In genomic region chr12:72761649-72762261, GRCm38 (mm10) we compare ENCODE assay signal across 8 mouse cellular contexts. TPM values are rescaled to one million over a fixed set of nuclear protein-coding genes. Genes with fewer than 3 reads are reported as not detected.
DNase-seq lines count a peak whose midpoint lies in the region; ATAC-seq lines count a peak whose summit lies in the region.

No protein-coding gene starts in this region.

- peak; percentile 74 for ATAC-seq in intestine, embryonic 15.5 days
- ATAC-seq in activated CD4-positive, CD25-positive, alpha-beta regulatory T cell, adult 4 months = no peak

- H3K27me3 ChIP-seq in intestine, embryonic 15.5 days (replicated peaks) = no peaks in the 10 kb centered on the region

- peak overlapping the region; percentile 90 for H3K4me3 ChIP-seq in intestine, embryonic 15.5 days (replicated peaks)

- H3K27ac ChIP-seq in intestine, embryonic 15.5 days = peak overlapping the region; percentile 98

- DNase-seq in T-cell, adult 2 months (ENCODE audit: low spot score) = peak; percentile 38
- DNase-seq in embryo, embryonic 10 days (ENCODE audit: low spot score) = peak; percentile 70
- DNase-seq in gastrocnemius, postnatal 14 days = peak; percentile 76
- DNase-seq in left cerebral cortex, postnatal 36 days (ENCODE audit: low spot score in 2 of 2) = peak; percentile 37 to 59
- DNase-seq in mesoderm, embryonic 11.5 days (ENCODE audit: low read depth, low spot score) = peak; percentile 72
- DNase-seq in skeletal muscle tissue, adult 2 months (ENCODE audit: low read depth, low spot score) = peak; percentile 33

- no peaks in the 10 kb centered on the region for H3K36me3 ChIP-seq in intestine, embryonic 15.5 days

- WGBS in intestine, embryonic 15.5 days = under 1% methylated on average over 35 of the region's 43 CpGs

- H3K4me1 ChIP-seq in intestine, embryonic 15.5 days (replicated peaks) = peaks cover 7% of the 10 kb centered on the region; the same call in 1 of the 2 replicates

- peak overlapping the region; percentile 59 for H3K4me2 ChIP-seq in intestine, embryonic 15.5 days (replicated peaks)

- intact Hi-C loops in gastrocnemius, postnatal 14 days (cut with DNase I; ENCODE audit: low total_unique reads) = no loop called here
- intact Hi-C loops in left cerebral cortex, postnatal 36 days (cut with DNase I) = loop anchor here (2.0 to 5.0 kb wide), 4 partner anchors 69 to 674 kb away; partner anchors contain the start of genes Dhrs7, Jkamp and L3hypdh

- no peaks in the 10 kb centered on the region for H3K9me3 ChIP-seq in intestine, embryonic 15.5 days

- peak overlapping the region; percentile 97 for H3K9ac ChIP-seq in intestine, embryonic 15.5 days

RNA-seq across cellular contexts. Expression of gene Ppm1a, which starts 4.5 kb away (rescaled TPM):
- total RNA-seq in gastrocnemius, postnatal 14 days (2021) = 100 to 1,000 TPM; 156 to 160 TPM
- 54.7 and 56.5 TPM in 2 replicates for polyA plus RNA-seq in intestine, embryonic 15.5 days (2015; fragmentation: Nextera tagmentation; extraction: Ambion mirVana)
- total RNA-seq in left cerebral cortex, postnatal 36 days (2021) = 100 to 1,000 TPM; 317 to 347 TPM
- 10 to 100 TPM; 18.6 to 31.9 TPM for polyA plus RNA-seq in activated CD4-positive, CD25-positive, alpha-beta regulatory T cell, adult 4 months (2017; shearing (Covaris generic))
